Mouse (Mus musculus) spleen, embryonic (tissue): ENCODE results near the gene Mbtps2.

ENCODE experiments used
- CTCF ChIA-PET: fragments of 350-600 bp; sonication (Branson Sonifier 250); formaldehyde crosslinking; loops from one replicate; lab custom pipeline; 2022; lab: Charles Lee

Gene Mbtps2

DNA sequence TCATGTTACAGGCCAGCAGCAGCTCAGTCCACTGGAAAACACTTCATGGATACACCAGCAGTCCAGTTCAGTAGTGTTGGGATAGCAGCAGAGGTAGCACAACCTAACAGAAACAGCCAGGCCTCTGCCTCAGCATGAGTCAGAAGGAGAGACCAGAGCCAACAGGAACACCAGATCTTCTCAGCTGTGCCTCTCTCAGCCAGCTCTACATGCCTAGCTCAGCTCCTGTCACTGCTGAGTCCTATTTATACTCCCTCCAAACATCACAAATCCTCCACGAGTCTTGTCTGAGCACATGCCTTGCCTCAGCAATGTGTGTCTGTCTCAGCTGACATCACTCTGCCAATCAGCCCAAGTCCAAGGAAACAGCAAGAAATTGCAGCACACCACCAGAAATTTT is 94.0 kb downstream of the Mbtps2 start:
- CTCF ChIA-PET = no interaction called here

DNA sequence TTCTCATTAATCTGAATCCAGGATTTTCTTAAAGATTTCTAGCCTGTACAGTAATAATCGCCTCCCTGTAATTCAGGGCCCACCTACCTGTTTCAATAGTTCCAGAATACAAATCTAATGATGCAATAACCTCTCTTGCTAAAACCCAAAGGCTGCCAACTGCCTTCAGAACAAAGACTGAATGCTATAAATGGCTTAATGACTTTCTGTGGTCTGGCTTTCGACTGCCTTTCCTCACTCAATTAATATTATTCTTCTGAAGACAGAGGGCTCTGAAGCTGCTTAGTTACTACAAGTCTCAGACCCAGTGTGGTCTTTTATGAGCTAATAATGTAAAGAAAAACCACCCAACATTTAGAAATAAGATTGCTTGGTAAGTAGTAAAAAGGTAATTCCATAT is 96.6 kb downstream of the Mbtps2 start:
- CTCF ChIA-PET = no interaction called here

DNA sequence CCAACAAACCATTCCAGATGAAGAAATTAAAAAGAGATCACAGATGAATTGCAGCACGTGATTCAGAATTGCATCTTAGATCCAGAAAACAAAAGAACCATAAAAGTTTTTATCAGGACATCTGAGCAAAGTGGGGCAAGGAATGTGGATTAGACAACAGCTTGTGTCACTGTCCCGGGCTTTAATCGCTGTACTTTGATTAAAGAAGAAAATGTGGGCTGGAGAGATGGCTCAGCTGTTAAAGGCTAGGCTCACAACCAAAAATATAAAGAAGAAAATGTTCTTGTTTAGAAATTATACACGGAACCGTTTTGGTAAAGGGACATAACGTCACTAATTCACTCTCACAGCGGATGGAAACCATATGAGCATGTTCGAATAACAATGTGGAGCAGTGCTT is 98.5 kb downstream of the Mbtps2 start:
- CTCF ChIA-PET = no interaction called here

DNA sequence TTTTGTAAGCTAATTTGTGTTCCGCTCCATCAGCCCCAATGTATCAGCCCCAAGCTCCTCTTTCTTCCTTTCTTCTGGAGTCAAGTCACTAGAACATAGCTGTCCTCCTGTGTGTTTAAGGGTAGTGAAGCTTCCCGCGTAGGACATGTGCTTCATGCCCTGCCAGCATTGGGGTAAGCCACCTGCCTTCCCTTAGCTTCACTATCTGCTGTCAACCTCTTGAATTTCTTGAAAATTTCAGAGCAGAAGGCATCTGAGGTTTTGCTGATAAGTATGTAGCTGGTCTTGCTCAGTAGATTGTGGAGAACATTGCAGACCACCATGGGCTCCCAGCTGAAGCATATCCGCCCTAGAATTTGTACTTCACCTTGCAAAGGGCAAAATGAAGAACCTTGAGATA is 105.4 kb downstream of the Mbtps2 start:
- CTCF ChIA-PET = no interaction called here

DNA sequence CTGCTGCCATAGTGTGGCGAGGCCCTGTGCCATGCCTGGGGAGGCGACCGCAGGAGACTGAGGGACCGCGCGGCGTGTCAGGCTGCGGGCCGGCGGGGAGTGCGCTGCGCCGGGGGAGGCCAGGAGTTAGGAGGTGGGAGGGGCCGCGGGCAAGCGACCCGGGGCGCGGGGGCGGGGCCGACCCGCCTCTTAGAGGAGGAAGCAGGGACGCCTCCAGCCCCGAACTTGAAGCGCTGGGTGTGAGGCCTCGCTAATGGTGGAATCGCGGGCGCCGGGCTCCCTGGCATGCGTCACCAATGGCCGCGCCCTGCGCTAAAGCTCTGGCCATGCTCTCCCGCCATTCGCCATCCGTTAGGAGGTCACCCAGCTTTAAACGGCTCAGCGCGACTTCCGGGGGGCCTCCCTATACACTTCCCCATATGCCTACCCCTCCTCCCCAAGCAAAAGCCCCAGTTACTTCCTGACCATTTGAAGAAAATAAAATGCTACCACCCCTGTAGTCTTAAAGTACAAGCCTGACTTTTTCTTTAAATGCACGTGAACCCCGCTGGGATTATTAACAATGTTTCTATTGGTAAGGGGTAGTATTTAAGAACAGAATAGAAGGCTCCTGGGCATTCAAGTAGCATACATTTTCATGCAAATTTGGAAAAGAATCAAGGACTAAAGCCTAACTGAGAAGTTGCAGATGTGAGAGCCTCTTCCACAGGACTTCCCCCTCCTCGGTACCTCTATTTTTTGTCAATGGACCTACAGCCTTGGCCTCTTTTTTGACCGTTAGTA is 106.4 kb downstream of the Mbtps2 start, which contains the start of gene Sms:
TSS of gene Sms (minus strand) at position 344 of the 783 bp plus-strand sequence.
- CTCF ChIA-PET = no interaction called here

DNA sequence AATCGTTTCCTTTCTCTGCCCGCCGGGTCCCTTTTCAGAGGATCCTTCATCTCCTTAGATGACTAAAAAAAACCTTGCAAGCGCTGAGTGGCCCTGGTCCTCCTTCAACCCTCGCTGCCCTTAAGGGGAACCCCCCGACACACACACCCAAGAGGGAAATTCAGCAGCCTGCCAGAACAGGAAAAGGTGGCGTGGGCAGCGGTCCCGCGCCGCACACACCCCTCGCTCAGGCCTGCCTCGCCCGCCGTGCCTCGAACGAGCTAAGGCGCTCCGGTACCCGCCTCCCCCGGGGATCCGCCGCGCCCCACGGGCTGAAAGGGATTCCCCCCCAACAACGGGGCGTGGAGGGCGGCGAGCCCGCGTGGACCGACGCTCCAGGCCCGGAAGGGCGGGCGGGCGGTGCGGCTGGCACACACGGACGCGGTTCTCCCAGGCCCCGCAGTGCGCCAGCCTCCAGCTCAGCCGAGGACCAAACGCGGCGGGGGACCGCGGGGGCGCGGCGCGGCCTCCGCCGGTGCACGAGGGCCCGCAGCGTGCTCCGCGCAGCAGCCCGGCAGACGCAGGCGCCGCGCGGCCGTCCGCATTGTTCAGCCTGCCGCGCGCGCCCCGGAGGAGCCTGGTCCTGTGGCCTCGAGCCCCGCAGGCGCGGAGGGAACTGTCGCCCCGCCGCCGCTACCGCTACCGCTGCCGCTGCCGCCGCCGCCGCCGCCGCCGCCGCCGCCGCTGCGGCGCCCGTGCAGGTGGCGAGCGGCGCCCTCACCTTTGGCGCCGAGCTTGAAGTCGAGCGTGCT is 107.2 kb downstream of the Mbtps2 start:
- CTCF ChIA-PET = no interaction called here

DNA sequence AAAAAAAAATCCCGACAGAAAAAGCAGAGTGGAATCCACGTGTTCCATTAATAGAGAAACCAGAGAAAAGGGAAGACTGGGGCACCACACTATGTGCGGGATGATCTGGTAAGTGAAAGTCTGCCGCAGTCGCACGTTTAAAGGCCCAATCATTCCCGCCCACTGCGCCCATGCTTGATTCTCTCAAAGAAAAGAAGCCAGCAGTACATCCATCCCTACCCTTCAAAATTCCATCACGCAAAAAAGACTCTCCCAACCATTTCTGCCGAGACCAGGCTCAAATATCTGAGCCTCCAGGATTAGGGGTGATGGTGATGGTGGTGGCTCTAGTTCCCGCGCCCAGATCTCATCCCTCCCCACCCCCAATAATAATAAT is 107.8 kb downstream of the Mbtps2 start:
- CTCF ChIA-PET = no interaction called here

DNA sequence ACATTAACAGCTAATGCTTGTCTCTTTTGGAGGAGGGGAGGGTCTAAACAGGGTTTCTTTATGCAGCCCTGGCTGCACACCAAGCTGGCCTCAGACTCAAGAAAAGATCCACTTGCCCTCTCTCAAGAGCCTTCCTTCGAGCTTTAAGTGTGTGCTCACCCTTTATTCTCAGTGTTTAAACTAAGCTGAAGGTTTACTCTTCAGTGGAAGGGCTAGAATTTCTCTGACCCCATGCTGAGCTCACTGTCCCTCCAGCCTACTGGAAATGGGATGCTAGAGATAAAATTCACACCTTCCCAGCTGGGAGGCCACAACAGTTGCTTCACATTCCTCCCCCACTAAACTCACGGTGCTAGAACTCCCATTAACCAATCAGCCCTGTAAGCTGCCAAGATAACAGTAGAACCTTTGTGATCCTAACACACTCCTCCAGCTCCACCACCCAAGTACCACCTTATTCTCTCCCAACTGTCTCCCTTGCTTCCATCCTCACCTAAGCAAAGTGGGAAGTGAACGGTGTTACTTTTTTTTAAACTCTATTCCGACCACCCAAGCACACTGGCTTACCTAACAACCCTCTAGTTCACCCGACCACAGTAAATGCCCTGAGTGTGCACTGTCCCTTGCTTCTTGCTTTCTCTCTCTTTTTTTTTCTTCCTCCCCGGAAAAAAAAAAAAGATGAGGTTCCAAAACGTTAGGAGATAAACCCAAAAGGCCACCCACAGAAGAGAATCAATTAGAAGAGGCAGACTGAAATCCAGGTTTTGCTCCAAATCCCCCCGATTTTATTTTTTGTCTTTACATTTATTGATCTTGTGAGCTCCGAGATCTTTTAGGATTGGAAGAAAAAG is 108.4 kb downstream of the Mbtps2 start:
- CTCF ChIA-PET = no interaction called here

DNA sequence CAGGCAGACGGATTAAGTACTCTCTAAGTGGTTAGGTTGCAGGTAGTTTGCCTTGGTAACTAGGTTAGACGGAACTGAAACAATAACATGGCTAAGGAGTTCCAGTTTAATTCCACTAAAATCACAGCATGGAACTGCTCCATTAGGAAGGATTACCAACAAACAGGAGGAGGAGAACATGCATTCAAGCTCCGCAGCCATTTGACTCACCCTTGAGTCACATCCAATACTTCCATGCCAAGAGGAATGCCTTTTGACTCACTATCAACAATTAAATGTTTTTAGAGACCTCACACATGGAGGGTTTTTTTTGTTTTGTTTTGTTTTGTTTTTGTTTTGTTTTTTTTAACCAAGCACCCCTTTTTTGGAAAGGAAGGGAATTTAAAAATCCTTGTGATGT is 109.7 kb downstream of the Mbtps2 start:
- CTCF ChIA-PET = no interaction called here

DNA sequence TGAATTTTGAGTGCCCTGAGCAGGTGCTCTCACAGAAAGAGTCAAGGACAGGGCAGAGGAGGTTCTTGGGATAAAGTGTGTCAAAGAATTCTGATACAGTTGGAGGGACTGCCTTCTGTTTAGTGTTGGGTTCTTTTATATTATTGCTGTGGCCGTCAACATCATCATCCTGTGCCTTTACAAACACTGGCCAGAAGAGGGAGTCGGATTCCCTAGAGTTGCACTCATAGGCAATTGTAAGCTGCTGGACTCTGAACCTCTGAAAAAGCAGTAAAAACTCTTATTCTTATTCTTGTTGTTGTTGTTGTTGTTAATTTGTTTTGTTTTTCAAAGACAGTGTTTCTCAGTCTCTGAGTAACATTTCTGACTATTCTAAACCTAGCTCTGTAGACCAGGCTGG is 111.8 kb downstream of the Mbtps2 start:
- CTCF ChIA-PET = no interaction called here
